Mouse (Mus musculus): Measurements from ENCODE around the gene Tnfrsf9.

Tnfrsf9 gene

DNA sequence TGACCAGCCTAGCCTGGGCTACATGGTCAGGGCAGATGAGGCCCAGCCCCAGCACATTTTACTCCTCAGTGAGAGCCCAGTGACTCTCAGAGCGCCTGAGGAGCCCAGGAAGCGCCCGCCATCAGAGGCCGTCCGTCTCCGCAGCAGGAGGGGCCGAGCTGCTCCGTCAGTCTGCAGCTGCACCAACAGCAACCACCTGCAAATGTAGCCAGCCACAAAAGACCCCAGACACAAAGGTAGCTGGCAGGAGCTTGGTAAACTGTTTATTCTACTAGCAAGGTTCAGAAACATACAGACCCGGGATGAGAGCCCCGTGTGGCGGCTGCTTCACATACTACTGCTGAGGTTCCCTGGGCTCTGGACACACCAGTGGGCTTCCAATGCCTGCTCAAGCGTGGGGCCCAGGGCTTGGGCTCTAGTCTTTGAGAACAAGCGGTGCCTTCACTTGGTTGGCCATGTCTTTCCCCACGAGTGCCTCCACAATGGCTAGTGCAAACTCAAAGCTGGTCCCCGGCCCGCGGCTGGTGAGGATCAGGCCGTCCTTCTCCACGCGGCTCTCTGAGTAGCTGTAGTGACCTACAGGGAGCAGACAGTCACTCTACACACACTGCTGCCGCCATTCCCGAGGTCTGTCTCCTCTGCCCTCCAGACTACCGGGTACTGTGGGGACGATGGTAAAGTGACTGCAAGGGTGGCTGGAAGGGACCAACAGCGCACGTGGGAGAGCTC lies 17.3 kb upstream of the Tnfrsf9 start:
- DNase-seq: no peak

DNA sequence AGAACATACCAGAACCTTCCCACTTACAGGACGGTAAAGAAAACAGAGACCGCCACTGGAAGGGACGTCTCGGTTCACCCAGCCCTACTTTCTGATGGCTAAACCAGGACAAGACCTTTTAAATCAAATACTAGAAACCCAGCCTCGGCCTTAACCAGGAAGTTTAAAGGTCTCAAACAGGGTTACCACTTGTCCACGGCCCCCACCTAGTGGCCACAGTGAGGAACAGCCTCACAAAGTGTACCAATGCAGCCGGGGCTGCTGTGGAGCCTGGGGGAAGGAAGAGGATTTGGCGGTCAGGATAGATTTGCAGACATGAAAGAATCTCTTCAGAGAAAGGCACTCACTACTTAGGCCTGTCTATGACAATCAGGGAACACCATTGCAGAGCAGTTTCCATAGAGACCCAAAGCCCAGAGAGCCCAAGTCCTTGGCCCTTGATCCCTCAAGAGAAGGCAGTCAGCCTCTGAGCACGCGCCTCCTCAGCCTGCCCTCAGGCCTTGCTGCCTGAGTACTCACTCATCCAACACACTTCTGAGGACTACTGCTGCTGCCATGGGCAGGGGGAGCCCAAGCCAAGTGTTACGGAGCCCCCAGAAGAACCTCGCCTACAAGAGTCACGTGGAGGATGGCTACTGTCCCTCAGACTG lies 15.5 kb upstream of the Tnfrsf9 start:
- DNase-seq: peak; percentile 78 to 83

DNA sequence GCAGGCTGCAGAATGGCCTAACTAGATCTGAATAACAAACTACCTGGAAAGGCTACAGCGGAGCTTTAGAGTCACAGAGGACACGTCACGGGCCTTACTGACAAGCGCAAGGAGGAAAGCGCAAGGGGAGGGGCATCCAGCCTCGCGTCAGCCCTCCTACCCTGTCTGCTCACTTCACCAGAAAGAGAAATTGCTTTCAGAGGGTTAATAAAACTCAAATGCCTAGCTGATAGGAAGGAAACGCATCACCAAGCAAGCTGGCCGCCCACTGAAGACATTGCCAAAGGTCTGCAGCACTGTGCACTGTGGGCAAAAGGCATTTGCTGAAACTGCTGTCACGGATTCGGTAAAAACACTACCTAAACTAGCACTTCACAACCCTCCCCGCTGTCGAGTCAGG lies 13.9 kb upstream of the Tnfrsf9 start:
- DNase-seq: no peak

DNA sequence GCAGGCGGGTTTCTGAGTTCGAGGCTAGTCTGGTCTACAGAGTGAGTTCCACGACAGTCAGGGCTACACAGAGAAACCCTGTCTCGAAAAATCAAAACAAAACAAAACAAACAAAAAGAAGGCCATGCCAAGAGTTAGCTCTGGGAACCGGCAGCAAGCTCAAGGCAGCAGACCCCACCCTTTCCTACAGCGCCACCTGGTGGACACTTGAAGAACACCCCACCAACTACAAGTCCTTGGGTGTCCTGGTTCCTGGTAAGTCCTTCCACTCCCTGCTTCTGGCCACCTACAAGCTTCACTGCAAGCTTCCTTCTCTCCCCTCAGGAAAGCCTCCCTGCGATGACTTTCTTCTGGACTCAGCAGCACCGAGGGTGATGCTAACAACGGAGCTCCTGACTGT lies 12.7 kb upstream of the Tnfrsf9 start:
- peak; percentile 87 to 90 for DNase-seq

DNA sequence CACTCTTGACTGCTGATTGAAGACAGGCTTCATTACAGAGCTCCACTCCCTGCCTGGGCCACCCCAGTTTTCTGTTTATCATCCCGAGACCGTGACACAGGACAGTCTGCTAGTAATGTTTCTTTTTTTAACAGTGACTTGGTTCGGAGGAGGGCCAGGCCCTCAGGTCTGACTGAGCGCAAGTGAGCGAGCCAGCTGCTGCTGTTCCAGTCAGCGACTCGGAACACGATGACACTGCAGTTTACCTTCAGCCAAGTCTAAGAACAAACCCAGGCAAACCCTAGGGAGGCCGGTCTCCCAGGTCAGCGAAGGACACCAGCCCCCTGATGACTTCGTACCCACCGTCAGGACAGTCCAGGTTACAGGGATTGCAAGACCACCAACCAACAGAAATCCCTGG lies 12.3 kb upstream of the Tnfrsf9 start:
- peak; percentile 50 to 74 for DNase-seq

DNA sequence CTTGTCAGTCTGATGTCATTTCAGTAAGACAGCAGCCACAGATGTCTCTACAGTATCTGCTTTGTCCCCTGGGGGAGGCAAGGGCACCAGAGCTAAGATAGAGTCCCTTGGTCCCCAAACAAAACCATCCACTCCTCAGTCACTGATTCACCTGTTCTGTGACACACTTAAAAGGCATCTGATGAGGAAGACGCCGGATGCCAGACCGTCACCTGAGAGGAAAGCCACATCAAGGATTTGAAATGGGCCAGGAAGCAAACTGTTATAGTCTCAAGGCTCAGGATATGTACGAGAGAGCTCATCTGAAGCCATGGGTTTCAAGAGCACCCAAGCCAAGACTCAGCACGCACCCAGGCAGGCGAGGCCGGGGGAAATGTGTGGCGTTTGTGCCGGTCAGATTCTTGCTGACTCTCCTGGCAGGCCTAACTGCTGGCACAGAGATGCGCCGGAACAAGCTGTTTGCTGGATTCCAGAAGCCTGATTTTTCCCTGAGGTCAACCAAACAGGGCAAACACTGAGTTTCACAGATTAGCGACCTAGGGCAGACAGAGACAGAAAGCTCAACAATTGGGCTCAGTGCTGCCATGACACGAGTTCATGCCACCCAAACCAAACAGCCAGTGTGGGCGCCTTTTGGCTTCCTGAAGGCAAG lies 11.1 kb upstream of the Tnfrsf9 start:
- DNase-seq: no peak

DNA sequence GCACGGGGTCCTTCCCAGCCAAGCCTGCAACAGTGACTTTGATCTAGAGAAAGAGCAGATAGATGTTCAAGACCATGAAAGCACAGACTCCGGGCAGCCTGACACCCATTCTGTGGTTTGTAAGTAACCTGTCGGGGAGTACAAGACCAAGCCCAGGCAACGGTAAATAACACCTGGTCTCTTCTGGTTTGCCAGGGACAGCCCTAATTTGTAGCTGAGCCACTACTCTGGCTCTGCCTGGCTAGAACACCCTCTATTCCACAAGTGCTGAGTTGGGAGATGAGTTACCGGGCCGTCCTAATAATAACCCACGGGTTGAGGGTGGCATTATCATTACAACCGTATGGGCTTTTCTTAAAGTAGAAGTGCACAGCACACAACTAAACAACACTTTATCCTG lies 7.3 kb upstream of the Tnfrsf9 start:
- no peak for DNase-seq

DNA sequence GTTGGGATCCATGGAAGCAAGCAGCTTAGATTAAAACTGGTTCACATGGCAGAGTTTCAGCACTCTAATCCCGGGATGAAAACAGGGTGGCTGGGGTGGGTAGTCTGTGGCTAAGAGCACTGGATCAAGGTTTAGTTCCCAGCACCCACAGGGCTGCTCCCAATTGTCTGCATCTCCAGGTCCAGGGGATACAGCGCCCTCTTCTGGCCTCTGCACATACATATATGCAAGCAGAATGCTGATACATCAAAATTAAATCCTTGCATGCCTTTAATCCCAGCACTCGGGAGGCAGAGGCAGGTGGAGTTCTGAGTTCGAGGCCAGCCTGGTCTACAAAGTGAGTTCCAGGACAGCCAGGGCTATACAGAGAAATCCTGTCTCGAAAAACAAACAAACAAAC lies 5.8 kb upstream of the Tnfrsf9 start:
- DNase-seq: peak in 1 of 2 experiments; percentile 49

DNA sequence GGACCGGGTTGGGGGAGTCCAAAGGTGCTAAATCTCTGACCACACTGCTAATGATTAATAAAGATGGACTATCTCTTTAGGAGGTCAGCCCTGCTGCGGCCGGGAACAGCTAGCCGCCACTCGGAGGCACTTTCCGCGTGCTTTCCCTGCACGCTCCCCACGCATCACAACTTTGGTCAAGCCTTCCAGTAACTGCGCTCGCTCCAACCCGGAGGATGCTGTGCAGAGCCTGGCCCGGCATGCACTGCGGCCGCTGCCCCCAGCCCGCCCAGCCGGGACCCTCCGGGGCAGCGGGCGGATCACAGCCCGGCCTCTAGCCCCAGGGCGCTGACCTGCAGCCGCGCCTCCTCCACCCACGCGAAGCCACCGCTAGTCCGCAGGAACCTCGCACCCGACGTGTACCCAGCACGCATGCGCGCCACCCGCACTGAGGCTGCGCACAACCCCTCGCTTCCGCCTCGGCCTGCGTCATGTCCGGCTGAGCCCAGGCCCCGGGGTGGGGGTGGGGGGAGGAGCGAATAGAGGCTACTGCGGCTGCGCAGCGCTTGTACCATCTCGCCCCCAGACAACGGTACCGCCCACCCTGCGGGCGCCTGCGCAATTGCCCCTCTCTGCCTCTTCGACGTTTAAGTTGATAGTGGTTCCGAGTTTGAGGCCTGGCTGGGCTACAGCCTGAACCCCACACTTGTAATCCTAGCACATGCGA lies 4.8 kb upstream of the Tnfrsf9 start:
- DNase-seq: peak; percentile 100

DNA sequence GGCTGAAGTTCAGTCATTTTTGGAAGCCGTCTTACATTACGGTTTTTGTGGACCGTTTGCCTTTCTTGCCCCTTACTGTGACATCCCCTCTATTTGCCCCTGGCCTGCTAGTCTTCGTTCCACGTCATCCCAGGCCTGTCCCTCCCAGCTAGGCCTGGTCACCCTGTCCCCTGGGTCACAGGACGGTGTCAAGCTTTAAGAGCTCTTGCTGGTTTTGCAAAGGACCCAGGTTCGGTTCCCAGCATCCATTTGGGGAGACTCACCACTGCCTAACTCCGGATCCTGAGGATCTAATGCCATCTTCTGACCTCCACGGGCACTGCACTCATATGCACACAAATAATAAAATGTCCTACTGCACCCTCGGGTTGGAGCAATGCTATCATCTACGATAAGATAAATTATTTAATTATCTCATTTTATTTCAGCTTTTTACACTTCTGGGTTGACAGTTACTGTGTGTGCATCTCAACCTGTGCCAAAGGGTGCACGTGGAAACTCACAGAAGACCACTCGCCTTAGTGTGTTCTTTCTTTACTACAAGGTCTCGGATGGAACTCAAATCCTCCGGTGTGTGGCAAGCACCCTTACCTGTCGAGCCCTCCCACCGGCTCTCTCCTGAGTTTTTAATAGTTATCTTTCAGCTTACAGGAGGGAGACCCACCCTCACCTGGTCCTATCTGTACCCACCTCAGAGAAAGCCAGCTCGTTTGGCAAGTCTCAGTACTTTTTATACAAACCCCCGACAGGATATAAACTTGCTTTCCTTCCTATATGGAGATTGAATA lies 4.0 kb upstream of the Tnfrsf9 start:
- DNase-seq: no peak

DNA sequence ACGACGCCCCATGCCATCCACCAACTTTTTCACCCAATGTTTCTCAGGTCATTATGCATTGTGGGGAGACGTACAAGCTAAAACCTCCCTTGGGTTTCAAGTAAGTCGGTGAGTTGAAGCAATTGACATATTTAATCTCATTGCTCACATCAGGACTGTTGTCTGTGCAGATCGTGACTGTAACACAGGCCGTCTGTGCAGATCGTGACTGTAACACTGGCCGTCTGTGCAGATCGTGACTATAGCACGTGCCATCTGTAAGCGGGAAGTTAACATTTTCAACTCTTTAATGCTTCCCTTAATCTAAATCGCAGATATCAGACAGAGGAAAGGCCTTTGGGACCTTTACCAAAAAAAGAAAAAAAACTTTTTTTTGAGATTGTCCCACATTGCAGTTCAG lies 619 bp upstream of the Tnfrsf9 start:
- no peak for DNase-seq

DNA sequence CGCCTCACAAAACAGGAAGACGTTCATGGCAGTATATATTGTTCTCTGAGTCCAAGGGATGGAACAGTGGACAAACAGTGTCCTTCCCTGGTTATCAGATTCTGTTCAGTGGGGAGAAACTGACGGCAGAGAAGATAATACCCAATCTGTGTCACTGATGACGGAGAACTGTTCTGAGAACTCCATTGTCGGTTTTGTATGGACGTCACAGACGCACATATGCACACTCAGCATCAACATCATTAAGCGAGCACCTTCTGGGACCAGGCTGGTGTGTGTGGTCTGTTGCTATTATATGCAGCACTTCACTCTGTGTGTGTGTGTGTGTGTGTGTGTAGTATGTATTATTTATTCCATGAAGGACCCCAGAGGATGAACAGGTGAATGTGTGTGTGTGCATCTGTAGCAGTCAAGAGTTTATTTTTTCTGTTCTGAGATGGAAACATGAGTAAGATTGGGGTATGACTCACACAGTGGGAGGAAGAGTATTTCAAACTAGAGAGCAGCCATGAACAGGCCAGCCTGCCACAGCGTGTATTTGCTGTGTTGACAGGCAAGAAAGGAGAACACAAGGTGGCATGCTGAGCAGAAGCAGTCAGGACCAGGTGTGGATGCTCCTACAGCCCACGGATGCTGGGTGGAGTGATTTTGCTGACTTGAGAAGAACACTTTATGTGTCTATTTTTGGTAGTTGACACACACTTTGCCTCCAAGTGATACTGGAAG lies 982 bp downstream of the Tnfrsf9 start:
- DNase-seq: no peak

DNA sequence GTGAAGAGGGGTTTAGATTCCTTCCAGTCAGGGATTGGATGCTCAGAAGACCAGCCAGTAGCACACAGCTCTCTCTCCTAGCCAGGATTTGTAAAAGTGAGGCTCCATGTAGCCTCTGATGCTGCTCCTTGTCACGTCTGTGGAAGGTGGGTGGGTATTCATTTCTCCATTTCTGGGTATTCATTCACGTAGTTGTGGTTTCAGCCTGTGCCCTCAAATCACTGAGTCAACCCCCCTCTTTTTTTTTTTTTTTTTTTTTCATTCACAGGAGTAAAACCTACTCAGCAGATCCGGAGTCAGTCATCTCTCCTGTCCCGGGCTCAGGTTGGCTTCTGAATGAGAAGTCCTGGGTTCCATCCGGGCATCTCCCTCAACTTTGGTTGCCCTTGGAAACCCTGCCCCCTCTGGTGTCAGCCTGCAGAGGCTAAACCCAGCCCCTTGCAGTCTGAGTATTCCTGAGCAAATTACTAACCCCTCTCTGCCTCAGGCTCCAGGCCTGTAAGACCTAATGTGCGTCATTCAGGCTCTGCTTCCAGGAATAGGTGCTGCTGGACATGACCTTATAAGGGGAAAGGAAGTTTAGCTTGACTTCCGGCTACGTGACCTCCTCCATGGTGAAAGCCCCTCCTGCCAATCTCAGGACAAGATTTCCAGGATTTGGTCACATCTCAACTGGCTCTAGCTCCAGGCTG lies 3.1 kb downstream of the Tnfrsf9 start:
- DNase-seq: no peak

DNA sequence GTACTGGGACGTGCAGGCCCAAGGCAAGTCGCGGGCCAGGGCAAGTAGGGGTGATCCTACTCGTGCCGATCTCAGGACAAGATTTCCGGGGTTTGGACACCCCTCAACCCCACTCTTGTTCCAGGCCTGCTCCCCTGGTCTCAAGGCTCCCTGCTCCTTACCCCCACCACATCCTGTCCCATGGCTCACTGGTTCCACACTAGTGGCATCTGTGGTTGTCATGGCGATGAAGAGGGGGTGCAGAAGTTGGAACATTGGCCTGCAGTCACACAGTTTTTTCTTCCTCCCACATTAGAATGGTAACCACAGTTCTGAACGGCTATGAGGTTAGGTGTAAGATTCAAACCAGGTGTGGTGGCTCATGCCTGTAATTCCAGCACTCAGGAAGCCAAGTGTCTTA lies 6.8 kb downstream of the Tnfrsf9 start:
- DNase-seq: peak in 1 of 2 experiments; percentile 51

DNA sequence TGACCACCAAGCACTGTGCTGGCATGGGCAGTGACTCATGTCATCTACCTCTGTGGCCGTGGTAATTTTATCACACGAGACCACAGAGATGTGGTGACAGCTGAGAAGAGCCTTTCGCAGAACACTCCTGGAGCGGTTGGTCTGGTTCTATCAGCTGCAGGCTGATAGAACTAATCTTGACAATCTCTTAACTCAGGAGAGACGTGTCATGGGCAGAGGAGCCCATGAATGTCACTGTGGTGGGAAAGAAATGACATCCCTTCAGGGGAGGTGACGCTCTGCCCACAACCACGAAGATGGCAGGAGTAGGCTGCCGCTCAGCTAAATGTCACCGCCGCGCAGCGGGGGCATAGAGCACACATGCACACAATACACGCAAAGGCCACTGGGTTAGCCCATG lies 9.9 kb downstream of the Tnfrsf9 start:
- DNase-seq: no peak

DNA sequence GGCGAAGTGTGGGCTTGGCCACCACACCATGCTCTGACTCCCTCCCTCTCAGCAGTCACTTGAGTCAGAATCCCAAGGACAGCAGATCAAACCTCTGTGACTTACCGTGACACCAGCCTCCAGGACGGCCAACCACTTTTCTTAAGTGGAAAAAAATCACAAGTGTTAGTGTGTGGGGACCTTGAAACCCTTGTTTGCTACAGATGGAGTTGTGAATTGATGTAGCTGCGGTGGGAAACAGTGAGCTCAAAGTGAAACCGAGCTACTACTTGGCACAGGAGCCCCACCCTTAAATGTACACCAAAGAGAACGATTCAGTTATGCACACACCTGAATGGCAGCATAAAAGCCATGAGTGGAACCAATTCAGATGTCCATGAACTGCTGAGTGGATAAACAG lies 10.6 kb downstream of the Tnfrsf9 start:
- DNase-seq: no peak

DNA sequence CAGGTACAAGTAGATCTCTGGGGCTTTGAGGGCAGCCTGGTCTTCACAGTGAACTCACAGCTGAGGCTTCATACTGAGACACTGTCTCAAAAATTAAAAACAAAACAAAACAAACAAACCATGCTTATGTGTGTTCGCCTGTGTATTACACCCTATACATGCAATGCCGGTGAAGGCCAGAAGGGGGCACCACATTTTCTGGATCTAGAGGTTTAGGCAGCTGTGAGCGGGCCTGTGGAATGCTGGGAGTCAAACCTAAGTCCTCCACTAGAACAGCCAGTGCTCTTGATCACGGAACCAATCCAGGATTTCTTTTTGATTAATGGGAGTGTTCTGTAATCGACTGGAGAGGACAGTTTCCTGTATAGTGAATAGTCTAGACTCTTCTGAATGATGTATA lies 11.6 kb downstream of the Tnfrsf9 start:
- DNase-seq: peak in 1 of 2 experiments; percentile 38

DNA sequence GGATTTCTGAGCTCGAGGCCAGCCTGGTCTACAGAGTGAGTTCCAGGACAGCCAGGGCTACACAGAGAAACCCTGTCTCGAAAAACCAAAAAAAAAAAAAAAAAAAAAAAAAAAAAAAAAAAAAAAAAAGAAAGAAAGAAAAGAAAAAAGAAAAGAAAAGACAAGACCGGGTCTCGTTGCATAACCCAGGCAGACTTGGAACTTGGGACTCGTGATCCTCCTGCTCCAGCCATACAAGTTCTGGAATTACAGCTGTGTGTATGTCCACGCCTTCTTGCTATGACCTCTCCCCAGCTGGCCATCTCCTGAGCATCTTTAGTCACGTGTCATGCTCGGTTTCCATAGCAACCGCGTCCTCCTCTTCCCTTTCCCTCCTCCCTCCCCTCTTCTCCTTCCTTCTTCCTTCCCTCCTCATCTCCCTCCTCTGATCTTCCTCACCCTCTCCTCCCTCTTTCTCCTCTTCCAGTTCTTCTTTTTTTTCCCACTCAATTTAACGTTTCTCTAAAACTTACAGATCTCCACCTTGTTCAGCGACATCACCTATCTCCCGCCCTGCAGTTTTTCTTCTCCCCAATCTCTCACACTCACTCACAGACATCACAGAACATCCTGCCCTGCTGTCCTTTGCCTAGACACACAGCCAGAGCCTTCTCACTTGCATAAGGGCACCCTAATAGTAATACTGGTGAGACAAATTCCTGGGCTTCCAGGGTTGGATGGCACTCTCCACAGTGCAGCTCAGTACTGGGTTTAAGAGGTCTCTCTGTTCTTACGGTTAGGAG lies 12.8 kb downstream of the Tnfrsf9 start:
- no peak for DNase-seq

DNA sequence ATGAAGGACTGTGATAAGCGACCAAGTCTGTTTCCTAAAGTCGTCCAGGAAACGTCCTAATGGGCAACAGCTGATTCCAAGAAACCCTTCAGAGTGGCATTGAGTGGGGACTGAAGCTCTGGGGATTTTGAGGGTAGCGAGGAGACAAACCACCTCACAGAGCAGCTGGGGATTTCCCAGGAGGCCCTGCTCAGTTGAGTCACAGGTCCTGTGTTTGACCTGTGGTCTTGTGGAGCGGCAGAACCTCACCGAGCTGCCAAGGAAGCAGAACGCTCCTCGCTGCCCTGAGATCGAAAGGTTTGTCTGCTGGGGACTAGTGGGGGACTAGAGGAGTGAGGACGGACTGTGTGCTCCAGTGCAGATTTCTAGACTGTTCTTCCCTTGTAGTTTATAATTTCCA lies 13.4 kb downstream of the Tnfrsf9 start:
- no peak for DNase-seq

DNA sequence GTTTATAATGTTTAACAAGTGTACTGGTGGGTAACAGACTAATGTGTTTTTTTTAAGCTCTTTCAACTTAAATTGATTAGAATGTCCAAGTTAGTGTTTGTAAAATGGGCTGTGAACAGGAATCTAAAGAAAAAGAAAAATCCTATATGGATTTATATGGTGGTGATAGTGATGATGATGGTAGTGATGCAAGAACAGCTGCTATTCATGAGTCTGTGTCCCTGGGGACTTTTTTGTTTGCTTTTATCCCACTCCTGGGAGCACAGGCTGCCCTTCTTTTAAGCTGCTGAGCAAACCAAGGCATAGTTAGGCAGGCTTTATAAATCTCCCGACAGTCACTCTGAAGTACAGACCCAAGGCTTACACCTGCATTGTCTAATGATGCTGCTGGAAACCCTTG lies 19.1 kb downstream of the Tnfrsf9 start:
- DNase-seq: no peak
